Mouse (Mus musculus) heart, postnatal 36 days (tissue): Measurements from ENCODE around the gene Cux1. TPM values are rescaled to one million over a fixed set of nuclear protein-coding genes. Genes with fewer than 3 reads are reported as not detected.

Experiments
- DNase-seq, 2 experiments: peaks; one replicate each; pipeline ENCODE4 v3.0.0; 2021 to 2022
- intact Hi-C: fragments of 180-260 bp; cut with DNase I; formaldehyde crosslinking; loops from one replicate; pipeline ENCODE4 v1.15.1; 2025
- total RNA-seq, 2 experiments: library from RNA; stranded (reverse); gene quantifications; 2 replicates each; pipeline ENCODE4 v1.2.3; 2021

The Cux1 gene
- total RNA-seq, 2 experiments from 2014 or later = 93.1 to 99.6 TPM

DNA sequence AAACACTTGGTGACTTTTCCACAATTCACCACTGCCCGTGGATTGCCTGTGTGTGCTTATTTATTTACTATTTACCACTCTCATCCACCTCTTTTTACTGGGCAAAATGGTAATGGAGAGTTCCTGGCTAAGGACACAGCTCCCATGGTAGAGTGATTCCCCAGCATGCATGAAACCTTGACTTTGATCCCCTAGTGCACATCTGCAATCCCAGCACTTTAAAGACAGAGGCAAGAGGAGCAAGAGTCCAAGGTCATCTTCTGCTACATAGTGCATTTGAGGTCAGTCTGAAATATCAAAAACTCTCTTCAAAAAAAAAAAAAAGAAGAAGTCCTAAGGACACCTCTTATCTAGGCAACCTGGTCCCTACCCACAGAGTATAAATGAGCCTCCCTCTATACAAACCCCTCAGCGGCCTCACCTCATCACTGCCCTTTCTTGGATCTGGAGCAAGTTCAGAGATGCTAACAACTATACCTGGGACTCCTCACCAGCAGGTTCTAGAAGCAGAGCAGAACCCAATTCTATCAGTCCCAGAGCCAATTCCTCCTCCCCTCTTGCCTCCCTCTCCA, 55.1 kb downstream of the Cux1 start:
- no peak for DNase-seq
- intact Hi-C loops = no loop called here

GRCm38 (mm10) chr5:136511378-136511777, 55.9 kb downstream of the Cux1 start:
- DNase-seq = no peak
- intact Hi-C loops = loop anchor here (2.0 kb wide), 1 partner anchor 55 kb away; the partner anchor contains the start of gene Cux1

GRCm38 (mm10) chr5:136510609-136511008, 56.7 kb downstream of the Cux1 start:
- intact Hi-C loops = loop anchor here (2.0 kb wide), 1 partner anchor 56 kb away; the partner anchor contains the start of gene Cux1
- DNase-seq = no peak

GRCm38 (mm10) chr5:136507629-136508028, 59.7 kb downstream of the Cux1 start:
- intact Hi-C loops = no loop called here
- DNase-seq = no peak

DNA sequence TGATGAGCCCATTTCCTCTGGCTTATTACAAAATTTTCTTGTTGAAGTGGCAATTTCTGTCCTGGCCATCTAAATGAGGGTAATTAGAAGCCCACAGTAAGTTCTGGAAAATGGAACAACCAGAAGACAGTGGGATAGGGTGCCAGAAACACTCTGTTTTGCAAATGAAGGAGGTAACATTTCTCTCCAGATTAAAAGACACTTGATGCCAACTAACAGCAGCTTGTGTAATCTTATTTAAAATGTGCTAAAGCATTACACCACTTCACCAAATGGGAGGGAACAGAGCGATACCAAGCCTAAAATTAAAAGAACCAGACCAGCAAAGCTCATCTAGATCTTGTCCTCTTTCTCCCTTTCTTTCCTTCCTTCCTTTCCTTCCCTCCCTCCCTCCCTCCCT, 61.0 kb downstream of the Cux1 start:
- intact Hi-C loops = no loop called here
- no peak for DNase-seq

- DNase-seq = no peak
- intact Hi-C loops = no loop called here
Observed at GRCm38 (mm10) chr5:136502491-136503086, 64.7 kb downstream of the Cux1 start.

DNA sequence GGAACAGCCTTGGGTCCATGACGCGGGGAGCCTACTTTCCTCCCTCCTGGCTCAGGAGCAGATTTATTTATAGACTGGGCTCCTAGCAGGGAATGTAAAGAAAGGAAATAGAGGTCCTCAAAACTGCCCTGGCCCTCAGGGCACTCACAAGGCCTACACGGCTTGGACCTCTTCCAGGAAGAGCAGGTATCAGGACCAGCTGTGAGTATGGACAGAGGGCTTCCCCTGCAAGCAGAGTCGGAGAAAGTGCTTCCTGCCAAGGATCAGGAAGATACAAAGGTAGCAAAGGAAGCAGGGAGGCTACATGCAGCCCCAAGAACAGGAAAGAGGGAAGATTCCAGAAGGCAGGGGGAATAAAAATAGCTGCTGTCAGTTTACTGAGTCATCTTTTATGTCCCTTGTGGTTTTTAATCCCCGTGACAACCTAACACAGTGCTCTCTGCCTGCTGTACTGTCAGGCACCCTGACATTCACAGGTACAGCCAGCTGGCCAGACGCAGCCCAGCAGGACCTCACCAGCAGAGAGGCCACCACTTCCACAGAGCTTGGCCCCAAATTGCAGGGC, 66.9 kb downstream of the Cux1 start:
- no peak for DNase-seq
- intact Hi-C loops = no loop called here

DNA sequence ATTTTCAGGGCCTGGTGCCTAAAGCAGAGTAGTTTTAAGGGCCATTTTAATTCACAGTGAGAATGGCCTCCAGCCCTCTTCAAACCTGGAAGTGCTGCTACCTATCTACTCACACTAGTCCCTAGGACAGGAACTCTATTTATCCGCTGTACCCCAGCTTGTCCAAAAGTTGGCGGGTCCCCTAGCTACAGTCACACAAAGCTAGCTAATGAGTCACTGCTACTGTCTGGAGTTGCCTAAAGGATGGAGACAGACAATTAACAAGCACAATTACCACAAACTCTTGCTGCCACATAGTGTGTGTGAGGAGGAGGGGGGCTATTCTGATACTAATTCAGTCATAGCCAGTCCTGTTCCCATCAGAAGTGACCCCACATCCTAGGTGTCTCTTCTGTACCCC, 68.0 kb downstream of the Cux1 start:
- no peak for DNase-seq

DNA sequence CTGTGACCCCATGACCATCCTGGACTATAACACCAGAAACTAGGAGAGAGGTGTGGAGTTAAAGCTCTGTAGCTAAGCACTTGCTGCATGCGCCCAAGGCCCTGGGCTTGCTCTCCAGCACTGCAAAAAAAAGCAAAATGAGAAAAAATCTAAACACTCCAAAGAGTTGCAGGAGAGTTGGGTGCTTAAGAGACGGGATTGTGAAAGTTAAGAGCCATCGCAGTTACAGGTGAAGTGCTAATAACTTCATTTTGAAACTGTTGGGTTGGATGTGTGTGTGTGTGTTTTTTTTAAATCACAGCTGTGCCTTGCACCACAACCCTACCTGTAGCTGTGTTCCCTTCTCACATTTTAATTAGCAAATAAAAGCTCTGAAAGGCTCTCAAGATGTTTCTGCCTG, 68.5 kb downstream of the Cux1 start:
- DNase-seq = no peak
- intact Hi-C loops = no loop called here

More for the DNA sequence above, 68.0 kb downstream of the Cux1 start:
- intact Hi-C loops = no loop called here

GRCm38 (mm10) chr5:136497301-136497700, 70.0 kb downstream of the Cux1 start:
- DNase-seq = no peak
- intact Hi-C loops = no loop called here

- intact Hi-C loops = no loop called here
- no peak for DNase-seq
Observed at GRCm38 (mm10) chr5:136495581-136495980, 71.7 kb downstream of the Cux1 start.

- intact Hi-C loops = no loop called here
- DNase-seq = no peak
Observed at GRCm38 (mm10) chr5:136494927-136495326, 72.4 kb downstream of the Cux1 start.

GRCm38 (mm10) chr5:136494288-136494687, 73.0 kb downstream of the Cux1 start:
- no peak for DNase-seq
- intact Hi-C loops = no loop called here

GRCm38 (mm10) chr5:136489450-136489849, 77.8 kb downstream of the Cux1 start:
- no peak for DNase-seq
- intact Hi-C loops = no loop called here

GRCm38 (mm10) chr5:136488721-136489120, 78.6 kb downstream of the Cux1 start:
- intact Hi-C loops = no loop called here
- no peak for DNase-seq

- intact Hi-C loops = no loop called here
- DNase-seq = no peak
Observed at GRCm38 (mm10) chr5:136488223-136488622, 79.1 kb downstream of the Cux1 start.

DNA sequence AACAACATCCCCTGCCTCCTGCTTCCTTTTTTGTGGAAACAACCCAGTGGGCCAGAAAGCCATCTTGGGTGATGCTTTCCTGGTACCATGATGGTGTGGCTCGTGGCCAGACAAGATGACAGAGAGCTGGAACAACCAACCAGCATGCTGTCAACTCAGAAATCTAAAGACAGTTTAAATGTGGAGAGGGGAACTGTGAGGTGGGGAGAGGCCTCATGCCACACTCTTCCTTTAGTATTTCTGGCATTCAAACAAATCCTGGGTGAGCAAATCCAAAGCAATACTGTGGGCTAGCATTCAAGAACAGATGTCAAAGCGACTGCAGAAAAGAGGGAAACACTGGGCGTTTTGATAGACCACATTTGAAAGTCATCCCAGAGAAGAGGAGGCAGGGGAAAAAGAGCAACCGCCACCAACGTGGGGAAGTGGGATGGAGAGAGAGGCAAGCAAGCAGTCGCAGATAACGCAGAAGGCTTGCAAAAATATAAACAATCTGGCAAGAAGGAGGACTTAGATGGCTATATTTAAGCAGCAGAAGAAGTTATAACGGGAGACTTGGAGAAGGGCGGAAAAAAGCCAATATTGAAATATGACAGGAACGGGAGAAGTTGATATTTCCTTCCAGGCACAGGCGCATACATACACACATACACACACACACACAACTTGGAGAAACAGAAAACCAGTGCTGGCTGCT, 79.7 kb downstream of the Cux1 start:
- intact Hi-C loops = no loop called here
- DNase-seq = no peak

DNA sequence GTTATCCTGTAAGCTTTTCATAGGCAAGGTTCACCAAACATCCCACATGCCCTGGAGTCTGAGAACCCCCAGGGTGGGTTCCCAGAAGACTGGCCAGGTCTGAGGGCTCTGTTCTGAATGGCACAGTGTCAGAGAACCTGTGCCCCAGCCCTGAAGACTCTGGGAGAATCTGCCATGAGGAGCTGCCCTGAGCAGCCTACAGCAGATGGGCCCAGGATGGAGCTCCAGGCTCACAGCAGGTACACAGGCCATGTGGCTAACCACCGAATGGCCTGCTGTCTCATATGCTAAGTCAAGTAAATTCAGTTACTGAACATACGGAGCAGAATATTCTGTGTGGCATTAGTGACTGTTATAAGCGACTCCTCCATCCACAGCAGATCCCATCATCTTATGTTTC, 80.9 kb downstream of the Cux1 start:
- intact Hi-C loops = no loop called here
- no peak for DNase-seq

GRCm38 (mm10) chr5:136485397-136485796, 81.9 kb downstream of the Cux1 start:
- no peak for DNase-seq
- intact Hi-C loops = no loop called here

DNA sequence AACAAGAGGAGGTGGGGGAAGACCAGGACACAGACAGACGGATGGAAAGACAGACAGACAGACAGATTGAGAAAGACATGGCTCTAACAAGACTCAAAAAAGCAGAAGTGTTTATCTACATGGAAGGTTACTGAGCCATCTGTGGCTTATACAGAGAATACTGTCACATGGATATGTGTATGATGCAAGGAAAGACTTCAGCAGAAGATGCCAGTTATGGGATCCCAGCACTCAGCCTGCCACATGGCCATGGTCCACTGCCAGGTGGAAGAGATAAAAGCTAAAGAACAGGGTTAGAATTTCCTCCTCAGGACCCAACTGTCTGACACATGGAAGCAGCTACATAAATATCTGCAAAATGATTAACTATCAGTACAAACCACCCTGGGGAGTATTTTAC, 84.9 kb downstream of the Cux1 start:
- intact Hi-C loops = no loop called here

GRCm38 (mm10) chr5:136480541-136480940, 86.7 kb downstream of the Cux1 start:
- intact Hi-C loops = no loop called here
- DNase-seq = peak in 1 of 2 experiments; percentile 33

More for the DNA sequence above, 84.9 kb downstream of the Cux1 start:
- no peak for DNase-seq

DNA sequence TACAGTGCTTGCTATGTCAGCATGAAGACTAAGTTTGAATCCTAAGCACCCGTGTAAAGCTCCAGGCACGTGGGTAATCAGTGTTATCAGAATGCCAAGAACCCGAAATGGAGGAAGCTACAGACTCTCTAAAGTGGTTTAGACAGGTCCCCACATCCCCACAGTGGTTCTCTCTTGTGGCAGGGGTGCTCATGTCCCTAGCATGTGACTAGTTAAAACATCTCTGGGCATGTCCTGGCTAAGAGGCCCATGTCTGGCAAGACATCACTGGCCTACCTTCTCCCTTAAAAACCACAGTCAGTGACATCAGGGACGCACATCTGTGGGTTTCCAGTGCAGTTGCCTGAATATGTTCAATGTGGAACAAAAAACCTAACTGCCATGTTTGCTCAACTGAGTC, 87.5 kb downstream of the Cux1 start:
- DNase-seq = no peak
- intact Hi-C loops = no loop called here
